Mouse (Mus musculus) lung, adult 2 months (tissue): Measurements from ENCODE around the gene Fyco1. TPM values are rescaled to one million over a fixed set of nuclear protein-coding genes. Genes with fewer than 3 reads are reported as not detected.

Source experiments
- DNase-seq: peaks from one replicate; pipeline ENCODE4 v3.0.0; 2022
- H3K4me1 ChIP-seq: fragments of 200-500 bp; 2 replicates; pipeline ENCODE4 v1.6.1; 2011; ENCODE audit warnings: low read length; ENCODE audit not compliant: control insufficient read depth, insufficient read depth
- H3K4me3 ChIP-seq: fragments of 200-500 bp; replicated peaks from 2 replicates; pipeline ENCODE3; 2011; ENCODE audit warnings: low read depth, mild to moderate bottlenecking, control low read depth, low read length; ENCODE audit errors: extremely low read depth
- CTCF ChIP-seq: fragments of 200-500 bp; IDR thresholded peaks from 2 replicates; pipeline ENCODE4 v1.5.1; 2011; ENCODE audit warnings: mild to moderate bottlenecking, low read length, control low read depth; ENCODE audit not compliant: insufficient read depth
- POLR2A ChIP-seq: fragments of 200-500 bp; IDR thresholded peaks from 2 replicates; pipeline ENCODE4 v1.6.1; 2011; ENCODE audit warnings: low read depth, mild to moderate bottlenecking, control low read depth, low read length, borderline replicate concordance; ENCODE audit errors: extremely low read depth
- WGBS: fragments of 180-500 bp; shearing (Covaris S2); methylation state at CpG from one replicate; pipeline ENCODE4 v1.1.7; 2018; 5-methylcytosine and 5-hydroxymethylcytosine counted together
- polyA plus RNA-seq: library from polyadenylated mRNA; depleted of rRNA; stranded (reverse); fragments of >200 nt; gene quantifications from 2 replicates; pipeline ENCODE4 v1.2.3, GENCODE M21; 2012; rRNA removed

Fyco1 gene
- polyA plus RNA-seq = 8.8 and 14.4 TPM in 2 replicates

GRCm38 (mm10) chr9:123851713-123852448 is at the start of gene Fyco1:
TSS of gene Fyco1 (minus strand) at chr9:123851899.
- Histone ChIP-seq H3K4me3 (peak within 1 kb of the TSS; percentile 64), H3K4me1 (peaks cover 15% of the 10 kb centered on the region)
- TF ChIP-seq CTCF (no peak), POLR2A (peak; percentile 66; the same call in 1 of the 2 replicates)
- peak; percentile 89 for DNase-seq
- WGBS = under 1% methylated on average over 47 of the region's 47 CpGs

- WGBS = 48% methylated on average over 4 of the region's 4 CpGs
- DNase-seq = no peak
- Histone ChIP-seq H3K4me3 (no peak overlapping the region), H3K4me1 (no peaks in the 10 kb centered on the region)
- no peak for TF ChIP-seq POLR2A
- TF ChIP-seq CTCF = no peak
Observed at GRCm38 (mm10) chr9:123872049-123872448, 20.4 kb upstream of the Fyco1 start.

GRCm38 (mm10) chr9:123869167-123869784 is 17.6 kb upstream of the Fyco1 start:
- no peaks in the 10 kb centered on the region for H3K4me1 ChIP-seq
- no peak overlapping the region for H3K4me3 ChIP-seq
- 39% methylated on average over 5 of the region's 6 CpGs for WGBS
- no peak for DNase-seq
- TF ChIP-seq CTCF (no peak), POLR2A (no peak)

- 84% methylated on average over 1 of the region's 1 CpGs for WGBS
- no peak overlapping the region for H3K4me3 ChIP-seq
- no peak for TF ChIP-seq POLR2A
- no peak for TF ChIP-seq CTCF
- no peaks in the 10 kb centered on the region for H3K4me1 ChIP-seq
- DNase-seq = no peak
Observed at GRCm38 (mm10) chr9:123863641-123864040, 11.9 kb upstream of the Fyco1 start.

- 83% methylated on average over 1 of the region's 1 CpGs for WGBS
- no peak for DNase-seq
Observed at GRCm38 (mm10) chr9:123862895-123863616, 11.4 kb upstream of the Fyco1 start.

GRCm38 (mm10) chr9:123861929-123862328 is 10.2 kb upstream of the Fyco1 start, which contains the start of gene Xcr1:
TSS of gene Xcr1 (minus strand) at chr9:123862029.
- WGBS = 77% methylated on average over 9 of the region's 9 CpGs
- H3K4me3 ChIP-seq = no peak within 1 kb of the TSS
- H3K4me1 ChIP-seq = no peaks in the 10 kb centered on the region
- no peak for DNase-seq
- no peak for TF ChIP-seq CTCF
- no peak for TF ChIP-seq POLR2A

More at GRCm38 (mm10) chr9:123862895-123863616, 11.4 kb upstream of the Fyco1 start:
- H3K4me1 ChIP-seq = no peaks in the 10 kb centered on the region
- H3K4me3 ChIP-seq = no peak overlapping the region
- TF ChIP-seq POLR2A = no peak
- no peak for TF ChIP-seq CTCF

GRCm38 (mm10) chr9:123856836-123857235 is 5.1 kb upstream of the Fyco1 start:
- Histone ChIP-seq H3K4me1 (peaks cover 3% of the 10 kb centered on the region), H3K4me3 (no peak overlapping the region)
- no peak for DNase-seq
- WGBS = 57% methylated on average over 2 of the region's 2 CpGs
- no peak for TF ChIP-seq CTCF
- no peak for TF ChIP-seq POLR2A

- TF ChIP-seq POLR2A (no peak), CTCF (no peak)
- 59% methylated on average over 5 of the region's 5 CpGs for whole genome bisulfite sequencing
- no peak for DNase-seq
- H3K4me1 ChIP-seq = peaks cover 15% of the 10 kb centered on the region
- peak overlapping the region; percentile 6 for H3K4me3 ChIP-seq
Observed at GRCm38 (mm10) chr9:123852449-123853390, 1.0 kb upstream of the Fyco1 start.
